Mouse (Mus musculus): ENCODE measurements at regions not wholly inside any gene's neighbourhood (a gene's known extent, or its start where the extent isn't known, plus 50 kb on each side); places are given as distances from the start of the nearest gene placed in this dataset.
A peak's percentile ranks its signal among the peaks of the same experiment; 100 is the strongest.

DNA sequence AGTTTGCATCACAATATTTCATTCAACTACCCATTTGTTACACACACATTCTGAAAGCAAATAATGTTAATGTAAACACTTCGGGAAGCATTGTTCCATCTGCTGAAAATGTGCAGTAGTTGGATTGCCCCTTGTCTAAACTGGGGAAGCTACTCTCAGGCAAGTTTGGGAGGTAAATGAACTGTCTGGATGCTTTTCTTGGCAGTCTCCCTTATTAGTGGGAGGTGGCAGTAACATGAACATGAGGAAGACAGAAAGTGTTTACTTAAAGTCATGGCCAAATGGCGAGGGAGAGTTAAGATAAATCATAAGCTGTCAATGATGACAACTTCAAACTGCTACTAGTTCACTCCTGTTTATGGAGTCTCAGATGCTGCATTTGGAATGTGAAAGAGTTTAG, 332.0 kb downstream of the Osr1 start:
- Histone ChIP-seq H3K9me3 (no peaks in the 10 kb centered on the region), H3K4me1 (no peaks in the 10 kb centered on the region), H3K36me3 (no peaks in the 10 kb centered on the region), H3K9ac (no peak overlapping the region), H3K4me2 (no peak overlapping the region), H3K27ac (no peak overlapping the region), H3K4me3 (replicated peaks) (no peak overlapping the region), H3K27me3 (replicated peaks) (no peaks in the 10 kb centered on the region)
- ATAC-seq (ENCODE audit: insufficient read depth, low FRiP score, low read depth) = no peak; the same call in 1 of the 2 replicates
- WGBS = 22% methylated on average over 2 of the region's 2 CpGs

DNA sequence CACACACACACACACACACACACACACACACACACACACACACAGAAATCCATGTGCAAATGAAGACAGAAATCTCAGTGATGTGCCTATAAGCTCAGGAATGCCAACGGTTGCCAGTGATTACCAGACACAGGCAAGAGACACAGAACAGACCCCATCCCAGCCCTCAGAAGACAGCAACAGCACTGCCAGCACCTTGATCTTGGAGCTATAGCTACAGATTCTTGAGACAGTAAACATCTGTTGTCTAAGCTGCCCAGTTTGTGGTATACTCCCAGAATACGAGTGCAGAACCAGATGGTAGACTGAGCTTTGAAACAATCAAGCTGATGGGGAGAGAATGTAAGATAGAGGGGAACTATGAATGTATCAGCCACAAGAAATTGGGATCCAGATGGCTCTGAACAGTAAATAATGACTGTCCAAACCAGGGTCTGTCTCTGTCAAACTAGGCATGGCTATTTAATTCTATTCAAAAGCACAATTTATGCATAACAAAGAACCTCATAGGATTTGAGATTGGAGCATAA, 333.9 kb downstream of the Osr1 start:
- WGBS = 41% methylated on average over 2 of the region's 2 CpGs
- Histone ChIP-seq H3K36me3 (no peaks in the 10 kb centered on the region), H3K4me3 (replicated peaks) (no peak overlapping the region), H3K27ac (no peak overlapping the region), H3K9ac (no peak overlapping the region), H3K9me3 (no peaks in the 10 kb centered on the region), H3K4me1 (no peaks in the 10 kb centered on the region), H3K4me2 (no peak overlapping the region), H3K27me3 (replicated peaks) (no peaks in the 10 kb centered on the region)
- ATAC-seq (ENCODE audit: insufficient read depth, low FRiP score, low read depth) = no peak; the same call in 1 of the 2 replicates

DNA sequence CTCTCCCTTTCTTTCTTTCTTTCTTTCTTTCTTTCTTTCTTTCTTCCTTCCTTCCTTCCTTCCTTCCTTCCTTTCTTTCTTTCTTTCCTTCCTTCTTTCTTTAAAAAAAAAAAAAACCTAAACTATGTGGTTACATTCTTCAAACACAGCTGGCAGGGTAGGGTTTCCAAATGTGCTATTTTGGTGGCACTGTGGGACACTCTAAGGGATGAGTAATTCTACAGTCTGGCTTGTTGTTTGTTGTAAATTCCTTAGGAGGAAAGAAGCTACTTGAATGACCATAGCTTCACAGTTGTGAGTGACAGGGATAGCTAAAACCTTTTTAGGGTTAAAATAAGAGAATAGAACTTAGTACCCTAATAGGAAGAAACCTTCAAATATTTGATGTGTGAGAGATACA, 342.4 kb downstream of the Osr1 start:
- Histone ChIP-seq H3K9ac (no peak overlapping the region), H3K4me2 (no peak overlapping the region), H3K36me3 (no peaks in the 10 kb centered on the region), H3K4me1 (no peaks in the 10 kb centered on the region), H3K27me3 (replicated peaks) (no peaks in the 10 kb centered on the region), H3K27ac (no peak overlapping the region), H3K4me3 (replicated peaks) (no peak overlapping the region), H3K9me3 (no peaks in the 10 kb centered on the region)
- no peak for ATAC-seq (ENCODE audit: insufficient read depth, low FRiP score, low read depth)

- ATAC-seq (ENCODE audit: insufficient read depth, low FRiP score, low read depth) = peak; percentile 63
- H3K4me1 ChIP-seq = no peaks in the 10 kb centered on the region
- H3K4me2 ChIP-seq = no peak overlapping the region
- no peak overlapping the region for H3K4me3 ChIP-seq (replicated peaks)
- no peaks in the 10 kb centered on the region for H3K9me3 ChIP-seq
- H3K9ac ChIP-seq = no peak overlapping the region
- WGBS = 30% methylated on average over 7 of the region's 7 CpGs
- no peaks in the 10 kb centered on the region for H3K27me3 ChIP-seq (replicated peaks)
- peak overlapping the region; percentile 61; the same call in 1 of the 2 replicates for H3K27ac ChIP-seq
- no peaks in the 10 kb centered on the region for H3K36me3 ChIP-seq
Observed at GRCm38 (mm10) chr12:9915726-9916140, 345.8 kb downstream of the Osr1 start.

- Histone ChIP-seq H3K4me2 (no peak overlapping the region), H3K4me1 (no peaks in the 10 kb centered on the region), H3K9me3 (no peaks in the 10 kb centered on the region), H3K9ac (no peak overlapping the region), H3K36me3 (no peaks in the 10 kb centered on the region), H3K27me3 (replicated peaks) (no peaks in the 10 kb centered on the region), H3K4me3 (replicated peaks) (no peak overlapping the region), H3K27ac (no peak overlapping the region)
- WGBS = 63% methylated on average over 4 of the region's 4 CpGs
- ATAC-seq (ENCODE audit: insufficient read depth, low FRiP score, low read depth) = no peak
Observed at GRCm38 (mm10) chr12:9918026-9918425, 348.1 kb downstream of the Osr1 start.

DNA sequence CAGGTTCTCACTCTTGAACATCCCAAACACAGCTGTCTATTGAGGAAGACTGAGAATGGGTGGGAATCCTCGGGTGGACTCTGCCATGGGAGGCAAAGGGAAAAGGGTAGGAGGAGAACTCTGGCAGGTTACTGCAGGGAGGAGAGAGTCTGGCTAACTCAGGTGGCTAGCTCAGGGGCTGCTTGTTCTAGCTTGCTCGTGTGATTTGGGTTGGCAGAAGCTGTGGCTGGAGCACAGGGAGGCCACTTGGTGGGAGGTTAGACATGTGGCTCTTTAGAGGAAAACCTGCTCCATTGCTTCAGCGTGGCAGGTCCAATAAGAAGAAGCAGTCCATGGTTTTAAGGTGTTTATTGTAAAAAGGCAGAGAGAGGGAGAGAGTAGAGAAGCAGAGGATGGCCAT, 349.1 kb downstream of the Osr1 start:
- Histone ChIP-seq H3K4me3 (replicated peaks) (no peak overlapping the region), H3K9me3 (no peaks in the 10 kb centered on the region), H3K9ac (no peak overlapping the region), H3K27ac (no peak overlapping the region), H3K4me1 (no peaks in the 10 kb centered on the region), H3K36me3 (no peaks in the 10 kb centered on the region), H3K4me2 (no peak overlapping the region), H3K27me3 (replicated peaks) (no peaks in the 10 kb centered on the region)
- 67% methylated on average over 3 of the region's 3 CpGs for WGBS
- ATAC-seq (ENCODE audit: insufficient read depth, low FRiP score, low read depth) = no peak

DNA sequence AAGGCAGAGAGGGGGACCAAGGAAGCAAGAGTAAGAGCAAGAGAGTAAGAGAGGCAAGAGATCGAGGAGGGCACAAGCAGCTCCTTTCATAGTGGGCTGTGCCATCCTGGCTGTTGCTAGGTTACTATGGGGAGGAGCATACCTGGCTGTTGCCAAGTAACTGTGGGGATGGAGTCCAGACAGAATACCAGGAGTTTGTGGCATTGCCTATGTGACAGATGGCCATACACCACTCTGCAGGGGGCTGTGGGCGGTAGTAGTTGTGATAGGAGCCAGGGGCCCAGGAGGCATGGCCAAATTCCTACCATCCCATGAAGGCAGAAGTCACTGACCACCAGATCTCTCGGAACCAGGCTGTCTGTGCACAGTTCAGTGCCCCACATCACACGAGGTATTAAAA, 349.5 kb downstream of the Osr1 start:
- no peaks in the 10 kb centered on the region for H3K36me3 ChIP-seq
- WGBS = 79% methylated on average over 4 of the region's 4 CpGs

GRCm38 (mm10) chr12:9920401-9920800, 350.5 kb downstream of the Osr1 start:
- WGBS = 68% methylated on average over 2 of the region's 2 CpGs
- Histone ChIP-seq H3K9me3 (no peaks in the 10 kb centered on the region), H3K27ac (no peak overlapping the region), H3K4me1 (no peaks in the 10 kb centered on the region), H3K4me3 (replicated peaks) (no peak overlapping the region), H3K4me2 (no peak overlapping the region), H3K27me3 (replicated peaks) (no peaks in the 10 kb centered on the region), H3K36me3 (no peaks in the 10 kb centered on the region), H3K9ac (no peak overlapping the region)
- ATAC-seq (ENCODE audit: insufficient read depth, low FRiP score, low read depth) = no peak

More for the DNA sequence above, 349.5 kb downstream of the Osr1 start:
- no peak for ATAC-seq (ENCODE audit: insufficient read depth, low FRiP score, low read depth)
- no peaks in the 10 kb centered on the region for H3K9me3 ChIP-seq
- H3K4me2 ChIP-seq = no peak overlapping the region
- H3K9ac ChIP-seq = no peak overlapping the region
- H3K4me1 ChIP-seq = no peaks in the 10 kb centered on the region
- no peak overlapping the region for H3K4me3 ChIP-seq (replicated peaks)
- no peaks in the 10 kb centered on the region for H3K27me3 ChIP-seq (replicated peaks)
- H3K27ac ChIP-seq = no peak overlapping the region

- no peak overlapping the region for H3K27ac ChIP-seq
- no peaks in the 10 kb centered on the region for H3K9me3 ChIP-seq
- no peaks in the 10 kb centered on the region for H3K36me3 ChIP-seq
- no peak overlapping the region for H3K9ac ChIP-seq
- no peaks in the 10 kb centered on the region for H3K4me1 ChIP-seq
- no peak for ATAC-seq (ENCODE audit: insufficient read depth, low FRiP score, low read depth)
- 88% methylated on average over 2 of the region's 2 CpGs for whole genome bisulfite sequencing
- H3K4me2 ChIP-seq = no peak overlapping the region
- H3K4me3 ChIP-seq (replicated peaks) = no peak overlapping the region
- no peaks in the 10 kb centered on the region for H3K27me3 ChIP-seq (replicated peaks)
Observed at GRCm38 (mm10) chr12:9921591-9922198, 351.8 kb downstream of the Osr1 start.

- H3K4me2 ChIP-seq = no peak overlapping the region
- 61% methylated on average over 3 of the region's 3 CpGs for WGBS
- H3K4me3 ChIP-seq (replicated peaks) = no peak overlapping the region
- no peak for ATAC-seq (ENCODE audit: insufficient read depth, low FRiP score, low read depth)
- H3K4me1 ChIP-seq = no peaks in the 10 kb centered on the region
- H3K27me3 ChIP-seq (replicated peaks) = no peaks in the 10 kb centered on the region
- no peak overlapping the region for H3K9ac ChIP-seq
- no peak overlapping the region for H3K27ac ChIP-seq
- H3K36me3 ChIP-seq = no peaks in the 10 kb centered on the region
- H3K9me3 ChIP-seq = no peaks in the 10 kb centered on the region
Observed at GRCm38 (mm10) chr12:9924561-9924960, 354.6 kb downstream of the Osr1 start.

- no peaks in the 10 kb centered on the region for H3K9me3 ChIP-seq
- no peak overlapping the region for H3K4me3 ChIP-seq (replicated peaks)
- no peak overlapping the region for H3K27ac ChIP-seq
- H3K4me1 ChIP-seq = no peaks in the 10 kb centered on the region
- H3K36me3 ChIP-seq = no peaks in the 10 kb centered on the region
- no peak for ATAC-seq (ENCODE audit: insufficient read depth, low FRiP score, low read depth)
- WGBS = 78% methylated on average over 3 of the region's 3 CpGs
- H3K4me2 ChIP-seq = no peak overlapping the region
- H3K9ac ChIP-seq = no peak overlapping the region
- no peaks in the 10 kb centered on the region for H3K27me3 ChIP-seq (replicated peaks)
Observed at GRCm38 (mm10) chr12:9934158-9934557, 364.2 kb downstream of the Osr1 start.

DNA sequence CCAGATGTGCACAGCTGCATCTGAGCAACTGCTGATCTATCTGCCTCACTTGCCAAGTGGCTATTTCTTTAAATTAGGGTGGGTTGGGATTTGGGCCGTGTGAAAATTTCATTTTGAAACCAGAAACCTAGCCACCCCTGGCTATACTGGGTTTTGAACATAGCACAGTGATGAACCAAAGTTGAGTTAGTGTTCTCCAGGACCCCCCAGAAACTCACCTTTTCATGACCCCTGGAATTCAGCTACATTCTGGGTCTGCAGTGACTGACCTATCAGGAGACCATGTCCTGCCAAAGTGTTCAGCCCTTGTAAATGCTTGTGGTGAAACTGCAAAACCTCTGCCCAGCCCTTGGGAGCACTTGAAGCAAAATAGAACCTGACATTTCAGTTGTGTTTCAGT, 371.4 kb downstream of the Osr1 start:
- H3K9ac ChIP-seq = no peak overlapping the region
- no peaks in the 10 kb centered on the region for H3K4me1 ChIP-seq
- ATAC-seq (ENCODE audit: insufficient read depth, low FRiP score, low read depth) = no peak
- no peaks in the 10 kb centered on the region for H3K9me3 ChIP-seq
- no peak overlapping the region for H3K4me3 ChIP-seq (replicated peaks)
- WGBS = 56% methylated on average over 1 of the region's 1 CpGs
- H3K36me3 ChIP-seq = no peaks in the 10 kb centered on the region
- H3K27ac ChIP-seq = no peak overlapping the region
- no peak overlapping the region for H3K4me2 ChIP-seq
- H3K27me3 ChIP-seq (replicated peaks) = no peaks in the 10 kb centered on the region

DNA sequence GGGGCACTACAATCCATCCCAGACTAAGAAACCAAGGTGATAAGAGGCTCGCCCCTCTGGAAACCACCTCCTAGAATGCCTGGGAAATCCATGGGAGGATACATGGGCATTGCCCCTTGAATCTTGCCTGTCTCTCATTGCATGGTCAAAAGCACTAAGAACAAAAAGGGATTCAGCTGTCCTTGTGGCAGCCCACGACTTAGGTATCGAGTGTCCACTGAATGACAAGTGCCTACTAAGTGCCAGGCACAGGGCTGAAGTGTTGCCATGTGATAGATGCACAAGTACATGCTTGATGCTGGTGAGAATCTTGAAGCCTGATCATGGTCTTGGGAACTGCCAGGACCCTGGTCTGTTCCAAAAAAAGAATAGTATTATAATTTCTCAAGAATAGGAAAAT, 371.9 kb downstream of the Osr1 start:
- no peak overlapping the region for H3K27ac ChIP-seq
- 77% methylated on average over 3 of the region's 3 CpGs for WGBS
- H3K36me3 ChIP-seq = no peaks in the 10 kb centered on the region
- no peaks in the 10 kb centered on the region for H3K4me1 ChIP-seq
- no peaks in the 10 kb centered on the region for H3K27me3 ChIP-seq (replicated peaks)
- no peak overlapping the region for H3K4me3 ChIP-seq (replicated peaks)
- no peaks in the 10 kb centered on the region for H3K9me3 ChIP-seq
- ATAC-seq (ENCODE audit: insufficient read depth, low FRiP score, low read depth) = no peak
- no peak overlapping the region for H3K9ac ChIP-seq
- no peak overlapping the region for H3K4me2 ChIP-seq

Measured in stomach, embryonic 15.5 days (tissue).